Mouse (Mus musculus) lung, postnatal 14 days (tissue): ENCODE results near the gene Cx3cl1.

Source experiments
- DNase-seq: peaks from one replicate; pipeline ENCODE4 v3.0.0; 2021

Cx3cl1 gene

DNA sequence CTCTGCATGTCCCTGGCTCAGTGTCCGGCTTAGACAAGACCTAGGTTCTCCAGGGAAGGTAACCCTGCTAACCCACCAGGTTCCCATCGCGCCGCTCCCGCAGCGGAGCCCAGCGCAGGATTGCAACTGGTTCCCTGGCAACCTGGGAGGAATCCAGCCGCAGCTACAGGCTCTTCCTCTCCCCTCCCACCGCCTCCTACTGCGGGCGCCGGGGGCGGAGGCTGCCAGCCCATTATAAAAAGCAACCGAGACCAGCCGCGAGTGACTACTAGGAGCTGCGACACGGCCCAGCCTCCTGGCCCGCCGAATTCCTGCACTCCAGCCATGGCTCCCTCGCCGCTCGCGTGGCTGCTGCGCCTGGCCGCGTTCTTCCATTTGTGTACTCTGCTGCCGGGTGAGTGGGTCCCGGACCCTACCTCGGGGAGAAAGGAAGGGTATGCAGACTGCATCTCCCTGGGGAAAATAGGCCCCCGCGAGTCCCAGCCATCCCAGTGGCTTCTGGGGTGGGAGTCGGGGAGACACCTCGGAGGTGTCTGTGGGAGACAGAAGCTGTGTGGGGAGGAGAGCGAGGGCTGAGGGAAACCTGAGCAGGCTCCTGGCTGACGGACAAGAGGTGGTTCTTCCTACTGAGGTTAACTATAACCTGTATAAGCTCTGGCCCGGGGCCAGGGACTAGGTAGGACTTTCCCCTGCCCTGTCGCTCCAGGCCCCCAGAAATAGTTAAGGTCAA, at the start of gene Cx3cl1:
Cx3cl1 (plus strand) TSS at position 69 of the 730 bp plus-strand sequence.
- DNase-seq, result peak; percentile 81

DNA sequence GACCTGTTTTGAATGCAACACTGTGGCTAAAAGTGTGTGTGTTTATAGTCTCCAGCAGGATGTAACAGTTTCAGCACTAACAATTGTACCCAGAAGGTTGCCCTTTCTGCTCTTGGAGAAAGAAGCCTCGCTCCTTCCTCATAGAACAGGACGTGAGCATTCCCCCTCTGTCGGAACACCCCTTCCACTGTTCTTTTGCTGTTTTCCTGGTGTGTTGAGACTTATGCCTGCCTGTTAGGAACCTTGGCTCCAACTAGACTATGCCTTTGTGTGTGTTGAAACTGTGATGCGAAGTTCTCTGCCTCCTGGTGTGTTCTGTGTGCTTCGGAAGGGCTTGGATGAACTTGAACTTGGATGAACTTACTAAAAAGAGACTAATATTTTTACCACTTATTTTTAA, 45.8 kb upstream of the Cx3cl1 start:
- no peak for DNase-seq

DNA sequence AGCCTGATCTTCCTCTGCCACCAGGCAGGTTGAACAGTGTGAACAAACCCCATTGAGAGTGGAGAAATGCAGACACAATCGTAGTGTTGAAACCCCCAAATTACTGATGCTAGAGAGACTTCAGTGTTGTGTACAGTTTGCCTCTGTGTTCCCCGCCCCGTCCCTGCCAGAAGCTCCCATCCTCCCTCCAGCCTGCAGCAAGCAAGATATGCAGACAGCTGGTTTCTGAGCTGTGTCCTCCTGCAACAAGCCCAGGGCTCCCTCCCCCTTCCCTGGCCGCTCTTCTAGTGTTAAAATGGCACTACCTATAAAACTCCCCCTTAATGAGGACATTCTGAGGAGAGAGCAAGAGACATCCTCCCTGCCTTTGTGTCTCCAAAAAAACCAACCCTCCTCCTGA, 42.5 kb upstream of the Cx3cl1 start:
- no peak for DNase-seq

DNA sequence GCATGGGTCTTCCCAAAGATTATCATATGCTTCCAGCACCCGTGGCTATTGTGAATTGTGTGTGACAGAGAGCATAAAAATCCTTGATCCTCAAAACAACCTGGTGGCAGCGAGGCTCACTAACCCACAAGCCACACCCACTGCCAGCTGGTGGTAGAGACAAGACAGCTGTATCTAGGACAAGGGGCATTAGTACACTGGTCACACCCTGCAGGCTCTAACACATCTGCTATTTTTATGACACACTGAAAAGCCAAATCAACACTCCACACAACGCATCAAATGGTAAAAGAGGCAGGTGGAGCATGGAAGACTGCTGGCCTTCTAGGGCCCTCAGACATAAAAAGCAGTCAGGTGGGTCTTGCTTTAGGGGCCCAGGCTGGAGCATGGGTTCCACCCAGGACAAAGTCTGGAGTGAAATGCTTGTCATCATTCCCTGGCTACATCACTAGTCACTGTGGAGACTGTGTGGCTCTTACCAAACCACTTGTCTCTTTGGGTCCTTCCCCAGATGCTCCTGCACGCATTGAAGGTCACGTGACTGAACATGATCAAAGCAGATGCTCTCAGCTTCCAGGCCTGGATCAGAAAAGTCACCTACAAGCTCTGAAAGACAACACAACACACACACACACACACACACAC, 37.9 kb upstream of the Cx3cl1 start:
- DNase-seq, result no peak

DNA sequence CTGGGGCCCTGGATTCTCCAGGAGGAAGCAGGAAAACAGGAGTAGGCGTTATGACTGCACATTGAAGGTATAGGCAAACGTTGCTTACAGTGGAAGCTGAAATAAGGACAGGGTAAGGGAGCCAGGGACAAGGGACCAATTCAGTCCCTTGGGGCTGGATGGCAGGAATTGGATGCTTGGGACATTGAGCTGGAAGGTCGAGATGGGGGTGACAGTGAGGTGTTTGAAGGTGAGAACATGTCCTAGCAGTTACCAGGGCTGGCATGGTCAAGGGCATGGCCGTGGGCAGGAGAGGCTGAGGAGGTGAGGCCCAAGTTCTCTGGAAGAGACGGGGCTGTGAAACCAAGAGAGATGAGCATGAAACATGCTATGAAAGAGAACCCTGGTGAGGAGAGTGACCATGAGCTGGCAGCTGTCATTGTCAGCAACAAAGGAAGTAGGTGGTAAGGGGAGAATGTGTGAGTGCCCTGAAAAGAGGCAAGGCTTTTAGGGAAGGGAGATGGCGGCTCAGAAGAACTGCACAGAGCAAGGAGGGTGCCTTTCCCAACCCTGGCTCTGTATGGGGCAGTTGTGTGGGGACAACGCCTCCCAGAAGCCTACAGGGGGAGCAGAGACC, 37.0 kb upstream of the Cx3cl1 start:
- no peak for DNase-seq

DNA sequence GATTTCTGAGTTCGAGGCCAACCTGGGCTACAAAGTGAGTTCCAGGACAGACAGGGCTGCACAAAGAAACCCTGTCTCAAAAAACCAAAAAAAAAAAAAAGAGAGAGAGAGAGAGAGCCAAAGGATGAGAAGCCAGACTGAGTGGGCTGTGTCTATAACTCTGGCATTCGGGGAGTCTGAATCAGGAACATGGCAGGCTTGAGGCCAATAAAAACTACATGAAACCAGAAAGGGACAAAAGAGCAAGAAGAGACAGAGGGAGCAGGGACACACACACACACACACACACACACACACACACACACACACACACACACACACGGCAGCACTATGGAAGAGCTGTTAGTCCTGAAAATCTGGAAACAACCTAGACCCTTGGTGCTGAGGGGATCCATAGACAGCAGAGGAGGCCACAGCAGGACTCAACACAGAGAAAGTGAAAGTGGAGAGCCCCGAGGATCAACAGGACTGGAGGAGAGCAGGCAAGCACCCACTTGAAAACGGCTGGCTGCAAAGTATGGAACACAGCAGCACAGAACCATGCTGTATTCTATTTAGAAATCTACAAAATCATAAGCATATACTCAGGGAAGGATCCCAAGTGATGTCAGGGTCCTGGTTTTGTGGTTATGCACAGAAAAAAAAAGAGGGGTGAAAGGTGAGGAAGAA, 36.2 kb upstream of the Cx3cl1 start:
- DNase-seq, result peak; percentile 39

DNA sequence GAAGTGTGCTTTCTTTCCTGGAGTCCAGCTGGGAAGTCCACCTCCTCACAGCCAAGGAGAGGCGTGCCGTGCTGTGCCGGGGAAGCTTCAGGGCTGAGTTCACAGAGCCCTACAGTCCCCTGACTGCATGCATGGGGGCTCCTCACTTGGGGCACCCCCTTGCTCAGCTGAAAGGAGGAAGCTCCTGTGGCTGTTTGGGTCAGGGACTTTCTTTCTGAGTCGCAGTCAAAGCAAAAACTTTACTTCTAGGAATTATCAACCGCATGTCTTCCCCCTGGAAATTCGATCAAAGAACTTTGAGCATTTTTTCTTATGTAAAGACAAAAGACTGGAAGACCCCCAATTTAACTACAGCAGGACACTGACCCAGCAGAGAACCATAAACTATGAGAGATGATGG, 32.0 kb upstream of the Cx3cl1 start:
- DNase-seq, result no peak

DNA sequence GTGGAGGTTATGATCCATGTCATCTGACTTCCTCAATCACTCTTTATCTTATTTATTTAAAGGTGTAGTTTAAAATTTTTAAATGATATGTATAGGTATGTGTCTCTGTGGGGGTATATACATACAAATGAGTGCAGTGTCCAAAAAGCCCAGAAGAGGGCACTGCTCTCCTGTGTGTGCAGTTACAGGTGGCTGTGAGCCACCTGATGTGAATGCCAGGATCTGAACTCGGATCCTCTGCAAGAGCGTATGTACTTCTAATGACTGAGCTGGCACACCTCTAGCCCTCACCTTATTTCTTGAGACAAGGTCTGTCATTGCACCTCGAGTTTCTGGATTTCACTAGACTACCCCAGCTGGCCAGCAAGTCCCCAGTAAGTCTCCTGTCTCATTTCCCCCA, 31.2 kb upstream of the Cx3cl1 start:
- no peak for DNase-seq

DNA sequence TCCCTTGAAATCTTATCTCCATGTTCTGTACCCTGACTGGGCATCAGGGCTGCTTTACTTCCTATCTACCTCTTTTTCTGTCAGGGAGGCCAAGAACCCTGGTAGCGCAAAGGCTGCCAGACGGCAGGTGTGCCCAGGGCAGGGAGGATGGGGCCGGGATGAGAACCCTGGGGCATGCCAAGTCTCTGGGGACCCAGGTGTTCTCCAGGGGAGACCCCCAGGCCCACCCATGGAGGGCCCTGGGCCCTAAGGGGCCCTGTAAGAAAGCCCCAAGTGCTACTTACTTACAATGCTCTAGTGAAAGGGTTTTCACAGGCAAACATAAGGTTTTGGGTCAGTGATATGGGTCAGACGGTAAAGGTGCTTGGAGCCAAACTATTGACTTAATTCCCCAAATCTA, 30.1 kb upstream of the Cx3cl1 start:
- DNase-seq, result no peak

DNA sequence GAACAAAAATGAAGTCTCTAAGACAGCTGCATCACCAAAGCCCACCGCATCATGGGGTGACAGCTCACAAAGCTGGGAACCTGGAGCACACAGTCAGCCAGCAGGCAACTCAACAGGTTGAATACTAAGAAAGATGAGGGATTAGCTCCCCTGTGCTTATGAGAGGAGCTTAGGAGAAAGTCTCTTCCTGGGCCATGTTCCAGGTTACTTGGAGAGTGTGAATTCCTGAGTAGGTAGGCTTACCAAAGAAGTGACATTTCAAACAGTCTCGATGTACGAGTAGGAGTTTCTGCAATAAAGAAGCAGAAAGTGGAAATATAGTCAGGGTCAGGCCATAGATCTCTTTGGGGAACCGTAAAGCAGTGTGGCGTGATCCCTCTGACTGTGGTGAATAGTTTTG, 27.3 kb upstream of the Cx3cl1 start:
- no peak for DNase-seq

DNA sequence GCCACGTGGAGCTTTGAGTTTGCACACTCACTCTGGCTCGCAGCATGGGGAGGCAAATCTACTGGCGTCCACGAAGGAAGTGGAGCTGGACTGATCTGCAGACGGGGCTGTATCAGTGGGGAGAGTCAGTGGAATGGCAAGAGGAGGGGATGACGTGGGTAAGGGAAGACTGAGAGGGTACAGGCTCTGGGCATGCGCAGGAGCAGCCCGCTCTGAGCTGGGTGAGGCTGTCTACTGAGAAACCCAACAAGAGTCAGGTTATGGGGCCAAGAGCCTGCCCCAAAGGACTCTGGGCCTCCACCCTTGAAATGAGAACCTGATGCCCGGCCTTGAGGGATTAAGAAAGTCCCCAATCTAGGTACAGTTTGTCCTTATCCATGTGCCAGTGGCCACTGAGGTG, 26.8 kb upstream of the Cx3cl1 start:
- DNase-seq, result no peak

DNA sequence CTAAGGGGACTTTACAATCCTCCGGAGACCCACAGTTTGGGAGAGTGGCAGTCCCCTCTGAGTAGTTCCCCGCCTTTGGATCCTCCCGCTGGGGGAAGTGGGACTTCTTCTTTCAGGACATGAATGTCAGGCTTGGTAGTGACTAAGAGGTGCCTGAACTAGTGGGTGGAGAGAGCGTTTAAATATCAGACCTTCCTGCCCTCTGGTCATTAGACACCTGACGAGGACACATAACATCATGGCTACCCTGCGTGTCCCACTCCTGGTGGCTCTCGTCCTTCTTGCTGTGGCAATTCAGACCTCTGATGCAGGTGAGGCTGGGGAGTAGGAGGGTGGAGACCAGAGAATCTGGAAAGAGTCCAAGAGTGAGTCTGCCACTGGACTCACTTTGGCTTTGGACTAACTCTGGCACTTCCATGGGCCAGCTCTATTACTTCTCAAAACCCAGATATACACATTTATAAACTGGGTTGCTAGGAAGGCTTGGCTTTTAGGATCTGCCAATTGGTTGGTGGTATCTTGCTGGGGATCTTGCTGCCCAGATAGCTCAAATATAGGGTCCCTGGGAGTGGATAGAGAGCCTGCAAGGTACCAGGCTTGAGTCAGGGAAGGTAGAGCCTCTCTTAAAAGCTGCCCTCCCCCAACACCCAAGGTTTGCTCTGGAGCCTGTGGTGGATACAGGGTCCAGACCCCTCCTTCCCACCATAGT, 26.2 kb upstream of the Cx3cl1 start, which contains the start of gene Ccl22:
Ccl22 (plus strand) TSS at position 115 of the 709 bp plus-strand sequence.
- DNase-seq, result no peak

DNA sequence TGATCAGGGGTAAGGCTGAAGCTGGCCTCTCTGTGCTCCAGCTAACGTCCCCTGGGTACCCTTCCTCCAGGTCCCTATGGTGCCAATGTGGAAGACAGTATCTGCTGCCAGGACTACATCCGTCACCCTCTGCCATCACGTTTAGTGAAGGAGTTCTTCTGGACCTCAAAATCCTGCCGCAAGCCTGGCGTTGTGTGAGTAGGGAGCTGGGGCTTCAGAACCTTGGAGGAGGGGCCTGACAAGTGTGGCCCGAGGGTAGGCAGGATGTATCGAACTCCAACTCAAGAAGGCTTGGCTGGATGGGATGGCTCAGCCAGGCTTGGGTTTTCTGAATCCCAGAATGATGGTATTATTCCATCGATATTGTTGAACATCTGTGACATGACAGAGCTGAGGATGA, 25.0 kb upstream of the Cx3cl1 start:
- no peak for DNase-seq

DNA sequence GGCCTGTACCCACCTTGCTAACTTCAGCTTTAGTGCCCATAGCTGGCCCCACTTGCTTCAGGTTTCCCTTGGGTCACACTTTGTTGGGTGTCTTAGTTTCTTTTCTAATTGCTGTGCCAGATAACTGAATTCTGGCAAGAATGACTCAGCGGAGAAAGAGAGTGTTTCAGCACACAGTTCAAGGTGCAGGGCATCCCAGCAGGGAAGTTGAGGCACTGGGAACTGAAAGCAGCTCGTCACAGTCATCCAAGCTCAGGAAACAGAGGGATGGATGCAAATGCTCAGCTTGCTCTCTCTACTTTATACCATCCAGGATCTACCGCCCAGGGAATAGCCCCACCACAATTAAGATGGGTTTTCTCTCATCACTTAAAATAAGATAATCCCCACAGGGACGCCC, 23.4 kb upstream of the Cx3cl1 start:
- no peak for DNase-seq

DNA sequence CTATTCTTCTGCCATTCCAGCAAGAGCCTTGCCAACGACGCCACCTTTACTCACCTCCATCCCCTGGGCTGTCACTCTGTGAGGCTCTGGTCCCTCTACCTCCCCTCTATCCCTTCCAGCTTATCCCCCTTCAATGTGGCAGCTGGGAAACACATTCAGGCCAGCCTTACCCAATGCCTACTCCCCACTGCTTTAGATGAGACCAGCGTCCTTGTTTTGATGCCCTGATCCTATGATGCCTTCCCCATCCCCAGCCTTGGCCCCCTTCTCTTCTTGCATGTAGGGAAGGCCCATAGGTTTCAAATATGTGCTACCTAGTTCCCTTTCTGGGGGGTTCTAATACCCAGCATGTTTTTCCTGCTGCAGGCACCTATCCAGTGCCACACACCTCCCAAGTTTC, 21.9 kb upstream of the Cx3cl1 start:
- no peak for DNase-seq

DNA sequence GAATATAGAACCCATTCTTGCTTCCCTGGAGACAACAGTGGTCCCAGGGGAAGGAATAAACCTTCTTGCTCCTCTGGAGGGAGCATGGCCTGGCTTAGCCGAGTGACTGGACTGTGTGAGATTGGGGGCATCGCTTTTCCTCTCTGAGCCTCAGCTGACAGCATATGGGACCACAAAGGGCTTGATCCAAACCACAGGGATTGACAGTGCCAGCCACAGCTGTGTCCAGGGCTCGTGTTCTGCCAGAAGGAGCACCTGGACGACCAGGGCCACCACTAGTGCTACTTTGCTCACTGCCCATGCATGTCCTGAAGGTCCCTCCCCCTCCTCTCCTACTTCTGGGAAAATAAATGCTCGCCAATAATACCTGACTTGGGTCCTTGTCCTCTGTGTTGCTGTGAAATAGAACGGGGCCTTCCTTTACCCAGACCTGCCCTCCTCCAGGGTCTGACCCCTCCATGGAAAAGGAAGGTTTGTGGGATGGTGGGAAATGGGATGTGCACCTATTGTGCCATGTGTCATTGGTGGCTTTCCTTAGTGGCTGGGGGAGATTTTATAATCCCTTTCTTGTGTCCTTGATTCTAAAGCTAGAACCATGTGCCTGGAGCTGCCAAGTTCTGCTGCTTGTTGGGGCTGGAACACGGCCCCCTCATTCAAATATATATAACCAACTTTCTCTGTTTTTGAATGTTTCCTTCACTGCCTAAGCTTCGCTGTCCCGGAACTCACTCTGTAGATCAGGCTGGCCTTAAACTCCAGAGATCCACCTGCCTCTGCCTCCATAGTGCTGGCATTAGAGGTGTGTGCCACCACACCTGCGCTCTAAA, 20.6 kb upstream of the Cx3cl1 start:
- DNase-seq, result no peak

DNA sequence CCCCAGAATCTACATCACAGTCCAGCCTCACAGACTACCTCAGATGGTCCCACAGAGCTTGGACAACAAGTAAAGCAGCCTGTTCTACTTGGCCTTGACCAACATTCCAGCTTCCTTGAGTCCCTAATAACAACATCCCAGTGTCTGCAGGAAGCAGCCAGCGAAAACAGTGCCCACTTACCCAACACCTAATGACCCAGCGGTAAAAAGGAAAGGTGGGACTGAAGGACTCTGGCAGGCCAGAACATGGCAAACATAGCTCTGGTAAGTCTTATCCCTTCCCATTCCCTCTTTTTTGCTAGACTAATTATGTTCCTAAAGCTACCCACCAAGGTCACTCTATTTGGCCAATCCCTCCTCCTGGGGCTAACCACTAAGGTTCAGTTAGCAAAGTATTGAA, 17.8 kb upstream of the Cx3cl1 start:
- DNase-seq, result no peak

DNA sequence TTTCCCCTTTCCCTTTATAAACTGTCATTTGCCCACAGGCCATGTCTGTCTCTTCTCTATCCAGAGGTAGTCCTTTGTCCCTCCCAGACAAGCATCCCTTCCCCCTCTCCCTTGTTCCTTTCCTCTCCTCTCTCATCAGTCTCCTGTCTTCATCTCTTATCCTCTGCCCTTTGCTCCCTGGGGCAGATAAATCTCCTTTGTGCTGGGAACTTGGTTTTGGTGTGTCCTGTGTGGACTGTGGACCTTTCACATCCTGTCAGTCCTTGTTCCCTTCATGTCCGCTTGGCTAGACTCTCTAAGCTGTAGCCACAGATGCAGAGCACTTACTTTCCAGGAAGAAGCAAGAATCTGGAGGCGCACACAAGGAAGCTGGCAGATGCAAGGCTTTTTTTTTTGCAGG, 17.3 kb upstream of the Cx3cl1 start:
- DNase-seq, result no peak

DNA sequence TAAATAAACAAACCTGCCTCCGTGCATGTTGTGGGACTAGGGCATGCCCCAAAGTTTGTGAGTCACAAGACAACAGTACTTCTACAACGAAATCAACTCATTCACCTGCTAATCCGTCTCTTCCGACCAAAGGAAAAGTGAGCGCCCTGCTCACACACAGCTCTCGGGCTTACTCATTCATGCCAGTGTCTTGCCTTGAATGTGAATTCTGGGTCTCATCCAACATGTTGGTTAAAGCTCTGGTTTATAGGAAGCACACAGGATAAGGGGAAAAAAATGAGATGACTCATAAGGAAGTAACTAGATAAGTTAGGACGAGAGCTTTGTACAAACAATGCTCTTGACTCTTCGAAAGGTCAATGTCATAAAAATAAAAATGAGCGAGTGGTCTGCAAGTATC, 4.8 kb upstream of the Cx3cl1 start:
- no peak for DNase-seq

DNA sequence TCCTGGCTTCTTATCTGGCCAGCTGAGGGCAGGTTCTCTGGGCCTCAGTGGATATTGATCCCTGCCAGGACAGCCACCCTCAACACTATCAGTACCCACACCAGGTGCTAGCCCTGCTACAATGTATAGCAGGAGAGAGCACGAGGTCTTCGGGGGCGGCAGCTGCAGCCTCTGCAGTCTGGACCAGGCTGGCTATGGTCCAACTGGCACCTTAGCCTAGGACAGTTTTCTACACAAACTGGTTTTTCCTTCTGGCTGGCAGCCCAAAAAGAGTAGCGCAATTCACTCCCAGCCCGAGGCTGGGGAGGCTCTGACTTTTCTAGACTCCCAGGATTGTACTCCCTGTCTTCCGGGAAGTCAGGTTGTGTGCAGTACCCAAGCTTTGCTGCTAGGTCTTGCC, 864 bp upstream of the Cx3cl1 start:
- peak; percentile 72 for DNase-seq

DNA sequence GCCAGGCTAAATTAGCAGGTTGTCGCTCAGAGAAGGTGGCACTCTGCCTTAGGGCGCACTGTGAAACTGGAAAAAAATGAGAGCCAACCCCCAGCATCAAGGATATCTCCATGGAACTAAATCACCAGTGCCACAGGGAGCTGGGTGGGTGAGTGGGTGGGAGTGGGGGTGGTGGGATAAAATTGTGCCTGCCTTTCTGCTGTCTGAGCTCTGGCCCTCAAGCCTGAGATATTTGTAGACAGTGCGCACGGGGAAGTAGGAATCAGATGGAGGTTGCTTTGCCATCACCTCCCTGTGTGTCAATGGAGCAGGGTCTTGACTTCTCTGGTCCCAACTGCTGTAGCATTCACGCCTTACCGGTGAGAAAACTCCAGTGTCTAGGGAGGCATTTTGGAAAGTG, 1.2 kb downstream of the Cx3cl1 start:
- no peak for DNase-seq

DNA sequence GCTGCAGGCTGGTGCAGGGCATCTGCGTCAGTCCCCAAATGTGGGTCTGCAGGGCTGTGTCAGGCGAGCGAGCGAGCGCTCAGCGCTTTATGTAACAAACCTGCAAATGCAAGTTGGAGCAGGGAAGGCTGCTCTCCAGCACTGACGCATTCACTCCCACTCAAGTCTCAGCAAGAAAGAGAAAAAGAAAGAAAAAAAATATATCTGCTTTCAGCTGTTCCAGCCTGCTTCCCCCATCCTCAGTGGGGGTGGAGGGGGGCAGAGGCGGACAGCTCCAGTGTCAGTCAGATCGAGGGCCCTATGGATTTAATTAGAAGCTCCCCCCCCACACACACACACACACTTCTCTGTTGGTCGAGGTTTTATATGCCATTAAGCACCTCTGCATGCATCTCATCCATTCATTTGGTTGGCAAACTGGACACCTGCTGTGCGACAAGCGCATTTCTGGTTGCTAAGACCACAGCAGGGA, 1.9 kb downstream of the Cx3cl1 start:
- DNase-seq, result no peak
